Mouse (Mus musculus) heart, adult 10 weeks (tissue): ENCODE results near the gene Soga1. TPM values are rescaled to one million over a fixed set of nuclear protein-coding genes. Genes with fewer than 3 reads are reported as not detected.

Experiments
- polyA plus RNA-seq: library from polyadenylated mRNA; stranded (reverse); fragments of 350-450 nt; fragmentation: Illumina TruSeq; extraction: RNeasy Lipid Tissue Mini Kit (QIAGEN cat#74804); gene quantifications from one replicate; pipeline ENCODE4 v1.2.3, GENCODE M21; 2014; ENCODE audit warnings: low read depth, low replicate concordance

The Soga1 gene
- polyA plus RNA-seq: 6.0 TPM

DNA sequence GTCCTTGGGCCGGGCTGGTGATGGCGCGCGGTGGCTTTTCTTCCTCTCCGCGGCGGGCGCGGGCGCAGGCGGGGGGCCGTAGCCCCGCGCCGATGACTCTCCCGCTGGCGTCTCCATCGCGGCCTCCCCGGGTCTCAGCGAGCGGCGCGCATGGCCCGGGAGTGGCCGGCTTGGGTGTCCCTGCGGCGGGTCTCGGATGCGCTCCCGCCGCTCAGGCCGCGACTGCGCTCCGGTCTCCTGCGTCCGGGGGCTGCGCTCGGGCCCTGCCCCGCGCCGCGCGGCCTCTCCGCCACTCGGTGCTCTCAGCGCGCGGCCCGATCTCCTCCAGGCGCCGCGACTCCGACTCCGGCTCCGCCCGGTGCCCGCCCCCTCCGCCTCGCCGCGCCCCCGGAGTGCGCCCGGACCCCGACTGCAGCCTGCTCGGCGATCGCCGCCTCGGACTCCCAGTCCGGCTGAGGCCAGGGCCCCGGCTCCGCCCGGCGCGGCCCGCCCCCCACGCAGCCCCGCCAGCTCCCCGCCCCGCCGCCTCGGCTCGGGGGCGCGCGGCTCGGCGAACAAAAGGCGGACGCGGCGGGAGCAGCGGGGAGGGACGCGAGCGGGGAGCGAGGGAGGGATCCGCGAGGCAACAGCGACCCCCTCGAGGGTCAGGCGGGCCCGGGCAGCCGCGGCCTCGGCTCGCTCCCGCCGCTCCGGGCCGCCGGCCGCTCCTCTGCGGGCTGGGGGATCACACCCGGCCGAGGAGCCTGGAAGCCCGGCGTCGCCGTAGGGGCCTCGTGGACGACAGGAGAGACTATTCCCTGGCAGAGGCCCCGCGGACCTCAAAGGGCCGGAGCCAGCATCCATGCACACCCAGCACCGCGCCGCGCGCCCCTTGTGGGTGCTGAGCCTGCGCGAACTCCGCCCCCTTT is at the start of gene Soga1:
Gene Soga1 (minus strand): TSS at position 462 of the 908 bp plus-strand sequence.

DNA sequence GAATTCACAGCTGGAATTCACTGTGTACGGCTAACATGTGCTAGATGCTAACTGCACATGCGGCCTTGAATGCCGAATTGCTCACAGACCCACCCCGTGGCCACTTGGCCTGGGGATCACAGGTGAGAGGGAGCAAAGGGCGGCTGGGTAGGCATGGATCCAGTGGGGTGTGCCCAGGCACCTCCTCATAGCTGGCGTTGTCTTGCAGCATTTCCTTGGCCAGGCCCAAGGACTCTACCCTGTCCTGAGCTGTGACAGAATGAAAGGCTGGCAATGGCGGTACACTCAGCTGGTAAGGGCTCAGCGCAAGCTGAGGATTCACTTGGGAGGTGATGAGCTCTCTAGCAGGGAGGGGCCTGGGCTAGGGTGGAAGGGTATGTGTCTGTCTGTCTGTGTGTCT is 7.7 kb upstream of the Soga1 start, which contains the start of gene Tldc2:
Gene Tldc2 (plus strand): TSS at position 260 of the 400 bp plus-strand sequence.

DNA sequence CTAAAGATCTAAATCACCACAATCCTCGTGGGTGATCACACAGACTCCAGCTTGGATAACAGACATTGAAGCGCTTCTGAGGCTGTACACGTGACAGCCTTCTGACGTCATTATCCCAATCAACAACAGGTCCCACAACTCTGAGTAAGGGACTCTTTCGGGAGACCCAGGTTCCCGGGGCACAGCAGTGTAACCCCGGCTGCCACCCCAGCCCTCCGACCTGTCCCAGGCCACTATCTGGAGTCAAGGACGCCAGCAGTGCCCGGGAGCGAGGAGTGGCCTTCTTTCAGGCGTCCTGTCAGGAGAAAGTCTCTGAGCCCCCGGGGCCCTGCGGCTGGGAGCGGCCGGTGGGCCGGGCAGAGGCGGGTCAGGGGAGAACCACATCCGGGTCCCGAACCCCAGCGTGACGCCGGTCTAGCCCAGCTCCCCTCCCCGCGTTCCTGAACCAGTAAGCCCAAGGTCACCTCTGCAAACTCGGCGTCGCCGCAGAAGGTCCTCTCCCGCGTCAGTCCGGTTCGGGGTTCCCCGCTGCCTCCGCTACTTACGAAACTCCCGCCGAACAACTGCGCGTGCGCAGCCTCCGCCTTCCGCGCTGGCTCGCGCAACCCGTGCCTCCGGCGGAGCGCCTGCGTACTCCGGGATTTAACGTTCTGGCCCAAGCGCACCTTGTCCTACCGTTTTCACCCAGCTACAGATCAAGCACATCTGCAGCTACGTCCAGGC is 72.4 kb downstream of the Soga1 start, which contains the start of gene Dsn1:
Gene Dsn1 (minus strand): TSS at position 644 of the 723 bp plus-strand sequence.

DNA sequence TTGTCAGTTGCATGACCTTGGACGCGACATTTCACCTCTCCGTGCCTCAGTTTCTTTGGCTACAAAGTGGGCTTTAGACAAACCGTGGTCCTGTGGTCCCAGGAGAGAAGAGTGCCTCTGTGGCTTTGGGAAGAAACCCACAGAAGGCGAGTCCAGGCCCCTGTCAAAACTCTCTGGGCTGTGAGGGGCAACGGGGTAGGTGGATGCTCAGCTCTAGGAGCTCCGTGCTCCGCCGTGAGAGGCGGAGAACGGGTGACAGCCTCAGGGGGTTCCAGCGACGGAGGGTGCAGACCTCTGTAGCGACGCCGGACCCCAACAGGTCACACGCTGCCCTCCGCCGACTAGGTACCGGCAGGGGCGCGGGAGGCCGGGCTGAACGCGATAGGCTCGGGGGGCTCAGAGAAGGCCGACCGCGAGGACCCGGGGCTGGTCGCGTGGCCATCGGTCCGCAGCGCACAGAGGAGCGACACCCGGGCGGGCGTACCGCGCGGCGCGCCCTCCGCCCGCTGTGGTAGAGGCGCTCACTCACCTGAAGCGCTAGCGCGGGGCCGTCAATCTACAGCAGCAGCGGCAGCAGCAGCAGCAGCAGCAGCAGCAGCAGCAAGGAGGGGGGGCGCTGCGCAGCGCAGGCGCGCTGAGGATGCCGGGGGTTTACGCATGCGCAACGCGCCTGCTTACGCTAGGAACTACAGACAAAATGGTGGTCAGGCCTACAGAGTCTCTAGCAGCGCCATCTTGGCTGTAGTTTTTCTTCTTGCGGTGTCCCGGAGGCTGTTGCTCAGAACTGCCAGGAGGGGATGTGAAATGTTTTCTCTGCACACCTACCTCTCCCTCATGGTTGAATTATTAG is 87.4 kb downstream of the Soga1 start, which contains the start of gene Ndrg3:
Gene Ndrg3 (minus strand): TSS at position 587 of the 850 bp plus-strand sequence.

Other genes with a start within 250 kb of the Soga1 start
- gene Tgif2, start 239.2 kb downstream of the Soga1 start, polyA plus RNA-seq: 1.1 TPM
- gene 4930518I15Rik, start 221.3 kb downstream of the Soga1 start, polyA plus RNA-seq: 0.58 TPM
- 86.8 TPM for gene Rab5if, start 216.1 kb downstream of the Soga1 start, polyA plus RNA-seq
- gene Sla2, start 192.1 kb downstream of the Soga1 start, polyA plus RNA-seq: not detected
- gene Ndrg3, start 87.2 kb downstream of the Soga1 start, polyA plus RNA-seq: 17.6 TPM
- gene Dsn1, start 72.1 kb downstream of the Soga1 start, polyA plus RNA-seq: 3.1 TPM
- not detected for gene Tldc2, start 7.8 kb upstream of the Soga1 start, polyA plus RNA-seq
- 30.2 TPM for gene Samhd1, start 56.0 kb upstream of the Soga1 start, polyA plus RNA-seq
- gene Rbl1, start 125.3 kb upstream of the Soga1 start, polyA plus RNA-seq: 2.1 TPM
- 99.3 TPM for gene Rpn2, start 199.8 kb upstream of the Soga1 start, polyA plus RNA-seq
- gene Mroh8, start 200.3 kb upstream of the Soga1 start, polyA plus RNA-seq: not detected